Mouse (Mus musculus): ENCODE measurements around the gene Ddx20. TPM values are rescaled to one million over a fixed set of nuclear protein-coding genes. Genes with fewer than 3 reads are reported as not detected.

Gene Ddx20
- polyA plus RNA-seq, 1 experiment from 2014 or later: 22.4 TPM

- H3K27me3 ChIP-seq: peaks cover 17% of the 10 kb centered on the region
- in situ Hi-C loops (cut with MboI; ENCODE audit: low pct_unique_long_range_greater_than_20kb): loop anchor here (25.0 kb wide), 1 partner anchor 1015 kb away; no protein-coding TSS in a partner anchor
- CTCF ChIA-PET: interaction anchor here (0.9 to 1.3 kb wide), 2 partner anchors 9 to 29 kb away, joined by 3 read pairs; no protein-coding TSS in a partner anchor
- POLR2A ChIA-PET: no interaction called here
- no peak for TF ChIP-seq CTCF (IDR thresholded peaks at IDR 0.05)
- ATAC-seq (no peak), DNase-seq (ENCODE audit: low read depth, low spot score) (no peak)
Measured at GRCm38 (mm10) chr3:105697148-105697441, 9.7 kb upstream of the Ddx20 start.

- DNase-seq (ENCODE audit: low read depth, low spot score): no peak
- TF ChIP-seq CTCF (IDR thresholded peaks at IDR 0.05): no peak
- ChIA-PET CTCF (interaction anchor here (1.3 kb wide), 1 partner anchor 29 kb away, joined by 3 read pairs; no protein-coding TSS in a partner anchor), POLR2A (no interaction called here)
- no peak for ATAC-seq
- peaks cover 19% of the 10 kb centered on the region for H3K27me3 ChIP-seq
- in situ Hi-C loops (cut with MboI; ENCODE audit: low pct_unique_long_range_greater_than_20kb): loop anchor here (25.0 kb wide), 1 partner anchor 1016 kb away; no protein-coding TSS in a partner anchor
Measured at GRCm38 (mm10) chr3:105696387-105697147, 9.2 kb upstream of the Ddx20 start.

- ChIA-PET POLR2A (no interaction called here), CTCF (interaction anchor here (11.2 kb wide), 1 partner anchor 29 kb away, joined by 140 read pairs; no protein-coding TSS in a partner anchor)
- no peak for TF ChIP-seq CTCF (IDR thresholded peaks at IDR 0.05)
- peaks cover 27% of the 10 kb centered on the region for H3K27me3 ChIP-seq
- no peak for DNase-seq (ENCODE audit: low read depth, low spot score)
- no peak for ATAC-seq
- in situ Hi-C loops (cut with MboI; ENCODE audit: low pct_unique_long_range_greater_than_20kb): loop anchor here (25.0 kb wide), 1 partner anchor 1017 kb away; no protein-coding TSS in a partner anchor
Measured at GRCm38 (mm10) chr3:105695476-105696386, 8.4 kb upstream of the Ddx20 start.

- ATAC-seq (no peak), DNase-seq (ENCODE audit: low read depth, low spot score) (no peak)
- POLR2A ChIA-PET: no interaction called here
- no peak for TF ChIP-seq CTCF (IDR thresholded peaks at IDR 0.05)
- CTCF ChIA-PET: interaction anchor here (1.3 to 11.2 kb wide), 3 partner anchors 19 to 57 kb away, joined by 3 to 140 read pairs (median 4); no protein-coding TSS in a partner anchor
- H3K27me3 ChIP-seq: peaks cover 29% of the 10 kb centered on the region
- in situ Hi-C loops (cut with MboI; ENCODE audit: low pct_unique_long_range_greater_than_20kb): loop anchor here (25.0 kb wide), 1 partner anchor 1019 kb away; no protein-coding TSS in a partner anchor
Measured at GRCm38 (mm10) chr3:105693327-105694080, 6.1 kb upstream of the Ddx20 start.

- ChIA-PET CTCF (interaction anchor here (0.7 to 11.2 kb wide), 8 partner anchors 9 to 211 kb away, joined by 3 to 140 read pairs (median 3); no protein-coding TSS in a partner anchor), POLR2A (interaction anchor here (1.5 to 1.6 kb wide), 2 partner anchors 17 to 37 kb away, joined by 5 to 13 read pairs; no protein-coding TSS in a partner anchor)
- in situ Hi-C loops (cut with MboI; ENCODE audit: low pct_unique_long_range_greater_than_20kb): loop anchor here (5.0 to 25.0 kb wide), 2 partner anchors 34 to 1024 kb away; no protein-coding TSS in a partner anchor
- ATAC-seq: no peak
- DNase-seq (ENCODE audit: low read depth, low spot score): no peak
- TF ChIP-seq CTCF (IDR thresholded peaks at IDR 0.05): no peak
- peaks cover 17% of the 10 kb centered on the region for H3K27me3 ChIP-seq
Measured at GRCm38 (mm10) chr3:105688536-105688935, 1.2 kb upstream of the Ddx20 start.

- ATAC-seq: peak; percentile 32
- ChIA-PET POLR2A (interaction anchor here (1.8 kb wide), 1 partner anchor 33 kb away, joined by 4 read pairs; no protein-coding TSS in a partner anchor), CTCF (interaction anchor here (1.3 to 11.2 kb wide), 2 partner anchors 12 to 38 kb away, joined by 3 to 140 read pairs; no protein-coding TSS in a partner anchor)
- in situ Hi-C loops (cut with MboI; ENCODE audit: low pct_unique_long_range_greater_than_20kb): loop anchor here (5.0 to 25.0 kb wide), 2 partner anchors 36 to 1026 kb away; no protein-coding TSS in a partner anchor
- H3K27me3 ChIP-seq: peaks cover 11% of the 10 kb centered on the region
- DNase-seq (ENCODE audit: low read depth, low spot score): no peak
- no peak for TF ChIP-seq CTCF (IDR thresholded peaks at IDR 0.05)
Measured at GRCm38 (mm10) chr3:105686394-105687323, 715 bp downstream of the Ddx20 start.

GRCm38 (mm10) chr3:105680346-105680745 is 7.0 kb downstream of the Ddx20 start:
- no peaks in the 10 kb centered on the region for H3K27me3 ChIP-seq
- CTCF ChIA-PET: interaction anchor here (1.1 to 3.6 kb wide), 2 partner anchors 46 to 219 kb away, joined by 3 to 16 read pairs; no protein-coding TSS in a partner anchor
- TF ChIP-seq CTCF (IDR thresholded peaks at IDR 0.05): no peak
- POLR2A ChIA-PET: no interaction called here
- DNase-seq (ENCODE audit: low read depth, low spot score) (no peak), ATAC-seq (no peak)
- in situ Hi-C loops (cut with MboI; ENCODE audit: low pct_unique_long_range_greater_than_20kb): loop anchor here (5.0 to 25.0 kb wide), 4 partner anchors 217 to 1032 kb away; partner anchors contain the start of gene Atp5f1

- no peak for DNase-seq (ENCODE audit: low read depth, low spot score)
- POLR2A ChIA-PET: interaction anchor here (0.6 kb wide), 1 partner anchor 95 kb away, joined by 5 read pairs; no protein-coding TSS in a partner anchor
- CTCF ChIA-PET: interaction anchor here (0.8 to 4.3 kb wide), 8 partner anchors 12 to 246 kb away, joined by 4 to 39 read pairs (median 10); no protein-coding TSS in a partner anchor
- TF ChIP-seq CTCF (IDR thresholded peaks at IDR 0.05): no peak
- H3K27me3 ChIP-seq: no peaks in the 10 kb centered on the region
- ATAC-seq: no peak
- in situ Hi-C loops (cut with MboI; ENCODE audit: low pct_unique_long_range_greater_than_20kb): loop anchor here (25.0 kb wide), 1 partner anchor 1036 kb away; no protein-coding TSS in a partner anchor
Measured at GRCm38 (mm10) chr3:105675932-105676331, 11.4 kb downstream of the Ddx20 start.

Measured in Patski (cell line).